Mouse (Mus musculus): ENCODE measurements around the gene Vkorc1. TPM values are rescaled to one million over a fixed set of nuclear protein-coding genes. Genes with fewer than 3 reads are reported as not detected.

The Vkorc1 gene
- polyA plus RNA-seq, 1 experiment from 2014 or later = 318 TPM

- H3K4me3 ChIP-seq (ENCODE audit: low read depth, low read length) = no peak overlapping the region
- DNase-seq (ENCODE audit: low spot score) (no peak), ATAC-seq (ENCODE audit: low read depth) (no peak)
- H3K27me3 ChIP-seq (replicated peaks; ENCODE audit: control insufficient read depth, insufficient read depth, low read length) = 0 out of 2 replicates have a peak, but pooled peaks cover 5% of the 10 kb centered on the region
- H3K27ac ChIP-seq (replicated peaks; ENCODE audit: low read depth, low read length) = no peak overlapping the region
- peaks cover 63% of the 10 kb centered on the region for H3K36me3 ChIP-seq (ENCODE audit: control insufficient read depth, insufficient read depth, low read length)
- WGBS = 78% methylated on average over 5 of the region's 5 CpGs
- no peaks in the 10 kb centered on the region for H3K4me1 ChIP-seq (ENCODE audit: control insufficient read depth, insufficient read depth, low read length)
- no peaks in the 10 kb centered on the region for H3K9me3 ChIP-seq (ENCODE audit: control insufficient read depth, low read length)
- H3K9ac ChIP-seq (ENCODE audit: low read depth, low read length) = no peak overlapping the region
- no peak overlapping the region for H3K4me2 ChIP-seq (ENCODE audit: low read depth, low read length)
These were observed 28.3 kb upstream of the Vkorc1 start for GRCm38 (mm10) chr7:127923714-127924113.

- no peak overlapping the region for H3K4me2 ChIP-seq (ENCODE audit: low read depth, low read length)
- peaks cover 70% of the 10 kb centered on the region for H3K36me3 ChIP-seq (ENCODE audit: control insufficient read depth, insufficient read depth, low read length)
- H3K9me3 ChIP-seq (ENCODE audit: control insufficient read depth, low read length) = no peaks in the 10 kb centered on the region
- no peak overlapping the region for H3K4me3 ChIP-seq (ENCODE audit: low read depth, low read length)
- WGBS = 72% methylated on average over 6 of the region's 6 CpGs
- ATAC-seq (ENCODE audit: low read depth) (no peak), DNase-seq (ENCODE audit: low spot score) (no peak)
- H3K27me3 ChIP-seq (replicated peaks; ENCODE audit: control insufficient read depth, insufficient read depth, low read length) = no peaks in the 10 kb centered on the region
- H3K9ac ChIP-seq (ENCODE audit: low read depth, low read length) = no peak overlapping the region
- H3K27ac ChIP-seq (replicated peaks; ENCODE audit: low read depth, low read length) = no peak overlapping the region
- no peaks in the 10 kb centered on the region for H3K4me1 ChIP-seq (ENCODE audit: control insufficient read depth, insufficient read depth, low read length)
These were observed 27.2 kb upstream of the Vkorc1 start for GRCm38 (mm10) chr7:127922451-127923275.

- no peak overlapping the region for H3K27ac ChIP-seq (replicated peaks; ENCODE audit: low read depth, low read length)
- H3K27me3 ChIP-seq (replicated peaks; ENCODE audit: control insufficient read depth, insufficient read depth, low read length) = no peaks in the 10 kb centered on the region
- no peak for ATAC-seq (ENCODE audit: low read depth)
- DNase-seq (ENCODE audit: low spot score) = no peak
- no peaks in the 10 kb centered on the region for H3K9me3 ChIP-seq (ENCODE audit: control insufficient read depth, low read length)
- H3K4me1 ChIP-seq (ENCODE audit: control insufficient read depth, insufficient read depth, low read length) = no peaks in the 10 kb centered on the region
- no peak overlapping the region for H3K9ac ChIP-seq (ENCODE audit: low read depth, low read length)
- no peak overlapping the region for H3K4me3 ChIP-seq (ENCODE audit: low read depth, low read length)
- no peak overlapping the region for H3K4me2 ChIP-seq (ENCODE audit: low read depth, low read length)
- 72% methylated on average over 7 of the region's 8 CpGs for WGBS
- peaks cover 76% of the 10 kb centered on the region for H3K36me3 ChIP-seq (ENCODE audit: control insufficient read depth, insufficient read depth, low read length)
These were observed 26.1 kb upstream of the Vkorc1 start for GRCm38 (mm10) chr7:127921516-127921915.

GRCm38 (mm10) chr7:127919290-127919689 lies 23.9 kb upstream of the Vkorc1 start:
- ATAC-seq (ENCODE audit: low read depth) (no peak), DNase-seq (ENCODE audit: low spot score) (no peak)
- Histone ChIP-seq H3K27me3 (replicated peaks; ENCODE audit: control insufficient read depth, insufficient read depth, low read length) (no peaks in the 10 kb centered on the region), H3K9ac (ENCODE audit: low read depth, low read length) (no peak overlapping the region), H3K27ac (replicated peaks; ENCODE audit: low read depth, low read length) (no peak overlapping the region), H3K9me3 (ENCODE audit: control insufficient read depth, low read length) (no peaks in the 10 kb centered on the region), H3K4me3 (ENCODE audit: low read depth, low read length) (no peak overlapping the region), H3K4me2 (ENCODE audit: low read depth, low read length) (no peak overlapping the region), H3K4me1 (ENCODE audit: control insufficient read depth, insufficient read depth, low read length) (no peaks in the 10 kb centered on the region), H3K36me3 (ENCODE audit: control insufficient read depth, insufficient read depth, low read length) (peaks cover 75% of the 10 kb centered on the region)
- WGBS = 73% methylated on average over 7 of the region's 7 CpGs

GRCm38 (mm10) chr7:127918203-127918602 lies 22.8 kb upstream of the Vkorc1 start:
- Histone ChIP-seq H3K27me3 (replicated peaks; ENCODE audit: control insufficient read depth, insufficient read depth, low read length) (no peaks in the 10 kb centered on the region), H3K27ac (replicated peaks; ENCODE audit: low read depth, low read length) (no peak overlapping the region), H3K9me3 (ENCODE audit: control insufficient read depth, low read length) (no peaks in the 10 kb centered on the region), H3K9ac (ENCODE audit: low read depth, low read length) (no peak overlapping the region), H3K4me1 (ENCODE audit: control insufficient read depth, insufficient read depth, low read length) (peaks cover 1% of the 10 kb centered on the region; the same call in 1 of the 2 replicates), H3K36me3 (ENCODE audit: control insufficient read depth, insufficient read depth, low read length) (peaks cover 65% of the 10 kb centered on the region), H3K4me3 (ENCODE audit: low read depth, low read length) (no peak overlapping the region), H3K4me2 (ENCODE audit: low read depth, low read length) (no peak overlapping the region)
- WGBS = 54% methylated on average over 3 of the region's 3 CpGs
- no peak for DNase-seq (ENCODE audit: low spot score)
- no peak for ATAC-seq (ENCODE audit: low read depth)

- DNase-seq (ENCODE audit: low spot score) (no peak), ATAC-seq (ENCODE audit: low read depth) (no peak)
- no peak overlapping the region for H3K4me2 ChIP-seq (ENCODE audit: low read depth, low read length)
- H3K4me3 ChIP-seq (ENCODE audit: low read depth, low read length) = no peak overlapping the region
- no peaks in the 10 kb centered on the region for H3K27me3 ChIP-seq (replicated peaks; ENCODE audit: control insufficient read depth, insufficient read depth, low read length)
- no peak overlapping the region for H3K27ac ChIP-seq (replicated peaks; ENCODE audit: low read depth, low read length)
- H3K36me3 ChIP-seq (ENCODE audit: control insufficient read depth, insufficient read depth, low read length) = peaks cover 37% of the 10 kb centered on the region
- 85% methylated on average over 12 of the region's 12 CpGs for WGBS
- no peak overlapping the region for H3K9ac ChIP-seq (ENCODE audit: low read depth, low read length)
- H3K9me3 ChIP-seq (ENCODE audit: control insufficient read depth, low read length) = no peaks in the 10 kb centered on the region
- H3K4me1 ChIP-seq (ENCODE audit: control insufficient read depth, insufficient read depth, low read length) = peaks cover 4% of the 10 kb centered on the region; the same call in 1 of the 2 replicates
These were observed 19.9 kb upstream of the Vkorc1 start for GRCm38 (mm10) chr7:127915293-127915692.

GRCm38 (mm10) chr7:127912938-127913337 lies 17.5 kb upstream of the Vkorc1 start:
- peak overlapping the region; percentile 92 for H3K27ac ChIP-seq (replicated peaks; ENCODE audit: low read depth, low read length)
- ATAC-seq (ENCODE audit: low read depth) (no peak), DNase-seq (ENCODE audit: low spot score) (no peak)
- peak overlapping the region; percentile 90 for H3K4me3 ChIP-seq (ENCODE audit: low read depth, low read length)
- 29% methylated on average over 4 of the region's 4 CpGs for WGBS
- H3K9ac ChIP-seq (ENCODE audit: low read depth, low read length) = peak overlapping the region; percentile 84
- H3K27me3 ChIP-seq (replicated peaks; ENCODE audit: control insufficient read depth, insufficient read depth, low read length) = no peaks in the 10 kb centered on the region
- H3K36me3 ChIP-seq (ENCODE audit: control insufficient read depth, insufficient read depth, low read length) = peaks cover 49% of the 10 kb centered on the region
- H3K4me2 ChIP-seq (ENCODE audit: low read depth, low read length) = peak overlapping the region; percentile 78
- H3K9me3 ChIP-seq (ENCODE audit: control insufficient read depth, low read length) = no peaks in the 10 kb centered on the region
- H3K4me1 ChIP-seq (ENCODE audit: control insufficient read depth, insufficient read depth, low read length) = peaks cover 4% of the 10 kb centered on the region; the same call in 1 of the 2 replicates

GRCm38 (mm10) chr7:127912190-127912871 lies 16.9 kb upstream of the Vkorc1 start, which contains the start of gene Kat8:
Kat8 (plus strand) TSS chr7:127912516.
- peak within 1 kb of the TSS; percentile 84 for H3K9ac ChIP-seq (ENCODE audit: low read depth, low read length)
- H3K27ac ChIP-seq (replicated peaks; ENCODE audit: low read depth, low read length) = peak within 1 kb of the TSS; percentile 92
- peaks cover 4% of the 10 kb centered on the region; the same call in 1 of the 2 replicates for H3K4me1 ChIP-seq (ENCODE audit: control insufficient read depth, insufficient read depth, low read length)
- H3K36me3 ChIP-seq (ENCODE audit: control insufficient read depth, insufficient read depth, low read length) = peaks cover 51% of the 10 kb centered on the region
- no peaks in the 10 kb centered on the region for H3K27me3 ChIP-seq (replicated peaks; ENCODE audit: control insufficient read depth, insufficient read depth, low read length)
- H3K4me2 ChIP-seq (ENCODE audit: low read depth, low read length) = peak within 1 kb of the TSS; percentile 78
- H3K9me3 ChIP-seq (ENCODE audit: control insufficient read depth, low read length) = no peaks in the 10 kb centered on the region
- peak; percentile 97 for ATAC-seq (ENCODE audit: low read depth)
- peak; percentile 97 for DNase-seq (ENCODE audit: low spot score)
- WGBS = 1% methylated on average over 39 of the region's 40 CpGs
- peak within 1 kb of the TSS; percentile 90 for H3K4me3 ChIP-seq (ENCODE audit: low read depth, low read length)
